Mouse (Mus musculus) layer of hippocampus, postnatal 10 days (tissue): ENCODE data around the gene Ift88. TPM values are rescaled to one million over a fixed set of nuclear protein-coding genes. Genes with fewer than 3 reads are reported as not detected.

Source experiments
- DNase-seq, 2 experiments: peaks; one replicate each; pipeline ENCODE4 v3.0.0; 2021; ENCODE audit warnings: low spot score in 2 of 2
- long read RNA-seq: library from polyadenylated mRNA; stranded (forward); transcript quantifications from one replicate; pipeline ENCODE4 v2.0.0, GENCODE M21; 2023
- total RNA-seq, 2 experiments: library from RNA; stranded (reverse); gene quantifications; 2 replicates each; pipeline ENCODE4 v1.2.3; 2021

Ift88 gene
- total RNA-seq: 10 to 100 TPM; 13.4 to 16.5 TPM
- long read RNA-seq, partial matches to known transcripts: 2 of 9 reads
- long read RNA-seq, other reads (novel, unspliced or antisense): 3 of 9 reads

- DNase-seq: peak; percentile 91 to 93
Observed at GRCm38 (mm10) chr14:57423432-57424211, at the start of gene Ift88. Ift88 (plus strand) TSS chr14:57424062.

DNA sequence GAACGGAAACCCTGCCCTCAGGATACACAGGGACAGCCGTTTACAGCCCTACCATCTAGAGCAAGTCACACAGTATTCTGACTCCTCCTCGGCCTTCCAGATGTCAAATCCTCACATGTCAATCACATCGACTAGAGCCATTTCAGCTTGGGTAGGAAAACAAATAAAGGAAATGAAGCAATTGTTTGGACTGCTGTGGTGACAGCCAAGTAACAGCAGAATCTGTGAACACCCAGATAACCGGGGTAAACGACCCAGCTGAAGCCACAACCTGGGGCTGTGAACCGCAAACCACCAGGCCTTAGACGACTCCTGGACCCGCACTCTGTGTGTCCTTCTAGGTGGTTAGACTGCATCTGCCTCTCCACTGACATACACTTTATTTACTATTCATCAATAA is 48.7 kb upstream of the Ift88 start:
- no peak for DNase-seq

DNA sequence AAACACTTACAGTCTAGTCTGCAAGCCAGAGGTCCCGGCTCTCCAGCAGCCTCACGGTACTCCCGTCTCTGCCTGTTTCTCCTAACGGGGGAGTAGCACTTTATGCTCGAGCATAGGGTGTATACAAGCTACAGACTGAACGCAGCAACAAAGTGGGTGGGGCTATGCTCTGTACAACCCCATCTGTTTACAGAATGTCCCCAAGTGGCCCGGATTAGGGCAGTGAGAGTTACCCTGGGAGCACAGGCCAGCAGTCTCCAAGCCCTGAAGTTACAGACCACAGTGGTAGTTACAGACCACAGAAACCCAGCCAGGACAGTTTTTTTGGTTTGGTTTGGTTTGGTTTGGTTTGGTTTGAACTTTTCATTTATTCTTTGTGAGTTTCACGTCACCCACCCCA is 47.8 kb upstream of the Ift88 start:
- no peak for DNase-seq

GRCm38 (mm10) chr14:57376956-57377355 is 46.9 kb upstream of the Ift88 start:
- DNase-seq: no peak

DNA sequence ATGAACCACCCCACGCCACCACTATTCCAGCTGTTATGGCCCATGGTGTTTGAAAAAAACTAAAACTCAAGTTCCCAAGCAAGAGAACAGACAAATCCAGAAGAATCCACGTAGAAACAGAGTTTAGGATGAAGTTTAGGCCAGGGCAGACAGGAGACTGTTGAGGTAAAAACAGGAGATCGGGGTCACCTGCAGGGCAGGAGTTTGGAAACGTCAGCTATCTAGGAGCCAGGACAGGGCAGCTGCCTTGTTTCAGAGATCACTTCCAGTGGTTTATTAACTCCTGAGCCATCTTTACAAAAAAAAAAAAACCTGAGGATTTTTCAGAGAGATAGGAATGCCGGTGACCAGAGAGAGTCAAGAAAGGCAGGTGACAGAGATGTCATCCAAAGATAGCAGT is 46.3 kb upstream of the Ift88 start:
- DNase-seq: no peak

GRCm38 (mm10) chr14:57385667-57386066 is 38.2 kb upstream of the Ift88 start:
- DNase-seq: no peak

- no peak for DNase-seq
Observed at GRCm38 (mm10) chr14:57386758-57387561, 36.9 kb upstream of the Ift88 start.

DNA sequence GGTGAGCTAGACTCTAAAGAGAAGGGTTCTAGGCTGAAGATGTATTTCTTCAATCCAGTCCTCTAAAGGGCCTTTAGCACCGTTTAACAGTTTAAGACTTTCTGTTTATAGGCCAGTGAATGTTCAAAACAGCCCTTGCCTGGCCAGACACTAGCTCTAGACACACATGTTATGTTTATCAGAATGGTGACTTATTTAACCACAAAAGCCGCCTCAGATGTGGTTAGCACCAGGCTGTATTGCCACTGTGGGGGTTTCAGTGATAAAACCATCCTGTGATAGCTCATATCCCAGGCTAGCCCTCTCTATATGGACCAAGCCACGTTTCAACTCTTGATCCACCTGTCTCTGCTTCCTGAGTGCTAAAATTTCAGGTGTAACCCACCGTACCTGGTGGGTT is 32.2 kb upstream of the Ift88 start:
- no peak for DNase-seq

- no peak for DNase-seq
Observed at GRCm38 (mm10) chr14:57392278-57392677, 31.6 kb upstream of the Ift88 start.

GRCm38 (mm10) chr14:57395470-57395869 is 28.4 kb upstream of the Ift88 start:
- DNase-seq: no peak

DNA sequence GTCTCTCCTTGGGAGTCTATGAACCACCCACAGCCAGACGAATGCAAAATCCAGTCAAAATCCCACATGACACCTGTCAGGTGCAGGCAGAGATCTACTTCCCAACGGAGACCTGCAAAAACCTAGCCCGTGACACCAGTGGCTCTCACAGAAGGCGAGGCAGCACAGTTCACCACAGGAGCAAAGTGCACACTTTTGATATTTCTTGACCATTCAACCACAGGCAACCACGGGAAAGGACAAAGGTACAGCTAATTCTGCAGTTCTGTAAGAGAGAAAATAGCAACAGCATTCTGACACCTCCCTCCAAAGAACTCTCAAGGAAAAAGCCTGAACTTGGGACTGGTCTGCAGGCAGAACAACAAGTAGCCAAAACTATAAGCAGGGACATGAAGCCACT is 26.6 kb upstream of the Ift88 start:
- DNase-seq: no peak

- DNase-seq: peak; percentile 93 to 94
Observed at GRCm38 (mm10) chr14:57398065-57398757, 25.7 kb upstream of the Ift88 start, which contains the start of gene Cryl1. Cryl1 (minus strand) TSS chr14:57398529.

GRCm38 (mm10) chr14:57398813-57399427 is 24.9 kb upstream of the Ift88 start:
- DNase-seq: no peak

- no peak for DNase-seq
Observed at GRCm38 (mm10) chr14:57402815-57403214, 21.0 kb upstream of the Ift88 start.

- DNase-seq: peak; percentile 19 to 49
Observed at GRCm38 (mm10) chr14:57407039-57407987, 16.5 kb upstream of the Ift88 start.

GRCm38 (mm10) chr14:57408100-57408499 is 15.8 kb upstream of the Ift88 start:
- DNase-seq: no peak

GRCm38 (mm10) chr14:57409106-57409505 is 14.8 kb upstream of the Ift88 start:
- DNase-seq: peak in 1 of 2 experiments; percentile 13

GRCm38 (mm10) chr14:57412166-57412565 is 11.7 kb upstream of the Ift88 start:
- DNase-seq: peak; percentile 24 to 27

DNA sequence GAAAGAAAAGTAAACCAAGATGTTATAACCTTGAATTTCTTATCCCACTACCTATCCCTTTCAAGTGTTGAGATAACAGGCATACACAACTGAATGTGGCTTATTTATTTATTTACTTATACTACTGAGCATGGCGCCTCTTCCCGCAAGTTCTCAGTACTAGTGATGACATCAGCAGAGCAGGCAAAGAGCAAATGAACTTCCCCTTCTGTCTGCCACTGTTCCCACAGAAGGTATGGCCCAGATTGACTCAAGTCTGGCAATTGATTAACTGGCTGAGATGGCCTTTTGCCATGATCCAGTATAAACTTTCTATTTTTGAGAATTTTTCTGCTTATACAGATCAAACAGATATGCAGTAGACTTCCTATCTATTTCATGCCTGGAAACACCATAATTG is 6.7 kb upstream of the Ift88 start:
- no peak for DNase-seq

GRCm38 (mm10) chr14:57424212-57424561 is 325 bp downstream of the Ift88 start:
- DNase-seq: no peak
